Mouse (Mus musculus) small intestine, adult 2 months (tissue): ENCODE results near the gene AC109138.7. TPM values are rescaled to one million over a fixed set of nuclear protein-coding genes. Genes with fewer than 3 reads are reported as not detected.

Experiments
- H3K27ac ChIP-seq: fragments of 200-500 bp; 2 replicates; pipeline ENCODE4 v1.5.1; 2012; ENCODE audit warnings: low read depth, low read length, control low read depth, inconsistent platforms; ENCODE audit not compliant: insufficient read depth
- H3K27me3 ChIP-seq: fragments of 200-500 bp; 2 replicates; pipeline ENCODE4 v1.6.1; 2012; ENCODE audit warnings: mild to moderate bottlenecking, moderate library complexity, low read length, inconsistent platforms; ENCODE audit not compliant: control insufficient read depth, insufficient read depth
- H3K36me3 ChIP-seq: fragments of 200-500 bp; 2 replicates; pipeline ENCODE4 v1.6.1; 2012; ENCODE audit warnings: mild to moderate bottlenecking, low read length, control low read depth, inconsistent platforms; ENCODE audit not compliant: control insufficient read depth, insufficient read depth
- H3K4me1 ChIP-seq: fragments of 200-500 bp; 2 replicates; pipeline ENCODE4 v1.6.1; 2012; ENCODE audit warnings: low read length, inconsistent platforms, mixed read lengths; ENCODE audit not compliant: control insufficient read depth, insufficient read depth, insufficient read length
- H3K4me3 ChIP-seq: fragments of 200-500 bp; 2 replicates; pipeline ENCODE4 v1.5.1; 2012; ENCODE audit warnings: low read depth, mild to moderate bottlenecking, control low read depth, inconsistent platforms, low read length, moderate library complexity
- CTCF ChIP-seq: fragments of 200-500 bp; IDR thresholded peaks from 2 replicates; pipeline ENCODE4 v1.5.1; 2012; ENCODE audit warnings: low read depth, mild to moderate bottlenecking, control low read depth, inconsistent platforms, low read length, moderate library complexity, mixed read lengths; ENCODE audit not compliant: insufficient replicate concordance, insufficient read length; ENCODE audit errors: extremely low read depth
- POLR2A ChIP-seq: fragments of 200-500 bp; IDR thresholded peaks from 2 replicates; pipeline ENCODE4 v1.6.1; 2012; ENCODE audit warnings: low read depth, mild to moderate bottlenecking, control low read depth, inconsistent platforms, low read length, moderate library complexity
- WGBS: fragments of 180-500 bp; shearing (Covaris S2); methylation state at CpG from one replicate; pipeline ENCODE4 v1.1.7; 2018; 5-methylcytosine and 5-hydroxymethylcytosine counted together
- polyA plus RNA-seq: library from polyadenylated mRNA; depleted of rRNA; stranded (reverse); fragments of >200 nt; gene quantifications from 2 replicates; pipeline ENCODE4 v1.2.3, GENCODE M21; 2012

Gene AC109138.7
- polyA plus RNA-seq, 1 experiment, result not detected

GRCm38 (mm10) chr19:4171393-4172290, 42.5 kb upstream of the AC109138.7 start:
- Histone ChIP-seq H3K4me1 (peaks cover 10% of the 10 kb centered on the region), H3K27ac (no peak overlapping the region), H3K4me3 (no peak overlapping the region), H3K27me3 (no peaks in the 10 kb centered on the region), H3K36me3 (no peaks in the 10 kb centered on the region)
- no peak; the same call in 1 of the 2 replicates for TF ChIP-seq POLR2A
- no peak for TF ChIP-seq CTCF
- WGBS, result 75% methylated on average over 13 of the region's 13 CpGs

DNA sequence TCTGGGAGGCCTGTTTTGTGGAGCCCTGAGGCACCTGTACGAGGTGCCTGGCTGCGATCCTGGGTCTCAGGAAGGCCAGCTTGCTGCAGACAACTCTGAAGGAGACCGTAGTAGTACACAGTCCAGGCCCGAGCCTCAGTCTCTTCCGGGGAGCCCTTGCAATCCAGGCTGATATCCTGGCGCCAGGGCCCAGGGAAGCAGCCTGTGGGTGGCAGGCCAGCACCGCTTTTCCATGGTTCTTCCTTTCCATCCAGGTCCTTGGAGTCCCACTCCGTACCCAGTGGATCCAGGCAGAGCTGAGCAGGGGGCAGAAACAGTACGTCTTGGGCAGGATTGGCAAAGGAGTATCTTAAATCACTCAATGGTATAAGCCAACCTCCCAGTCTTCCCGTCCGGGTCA, 41.2 kb upstream of the AC109138.7 start:
- Histone ChIP-seq H3K27me3 (no peaks in the 10 kb centered on the region), H3K4me1 (peaks cover 10% of the 10 kb centered on the region), H3K27ac (no peak overlapping the region), H3K36me3 (no peaks in the 10 kb centered on the region), H3K4me3 (no peak overlapping the region)
- WGBS, result 84% methylated on average over 11 of the region's 11 CpGs
- TF ChIP-seq POLR2A (no peak), CTCF (no peak)

DNA sequence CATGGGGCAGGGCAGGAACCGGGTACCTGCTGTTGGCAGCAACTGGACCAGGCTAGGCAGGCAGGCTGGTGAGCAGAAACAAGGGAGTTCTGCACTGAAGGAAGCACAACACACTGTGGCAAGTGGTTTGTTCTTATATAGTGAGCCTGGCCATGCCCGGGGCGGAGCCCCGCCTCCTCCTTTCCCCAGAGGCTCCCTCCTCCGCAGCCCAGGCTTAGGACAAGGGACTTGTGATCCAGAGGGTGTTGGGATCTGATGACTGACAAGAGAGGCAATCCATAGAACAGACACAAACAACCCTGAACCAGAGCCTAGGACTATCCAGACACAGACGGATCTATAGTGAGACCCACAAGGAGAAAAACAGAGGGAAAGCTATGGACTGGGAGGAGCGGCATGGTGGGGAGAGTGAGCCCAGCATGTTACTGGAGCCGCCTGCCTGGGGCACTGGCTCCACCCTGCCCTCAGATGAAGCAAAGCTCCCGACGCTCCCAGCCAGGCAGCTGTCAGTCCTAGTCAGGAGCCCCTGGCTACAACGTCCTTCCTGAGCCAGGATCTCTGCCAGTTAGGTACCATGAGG, 38.7 kb upstream of the AC109138.7 start, which contains the start of gene Carns1:
Carns1 (minus strand) TSS at position 112 of the 580 bp plus-strand sequence.
- Histone ChIP-seq H3K4me3 (peak within 1 kb of the TSS; percentile 17; the same call in 1 of the 2 replicates), H3K36me3 (no peaks in the 10 kb centered on the region), H3K27me3 (no peaks in the 10 kb centered on the region), H3K27ac (no peak within 1 kb of the TSS), H3K4me1 (peaks cover 5% of the 10 kb centered on the region)
- TF ChIP-seq CTCF, result no peak
- TF ChIP-seq POLR2A, result no peak
- WGBS, result 10% methylated on average over 11 of the region's 11 CpGs

GRCm38 (mm10) chr19:4180411-4180810, 33.7 kb upstream of the AC109138.7 start:
- WGBS, result 76% methylated on average over 7 of the region's 7 CpGs
- TF ChIP-seq CTCF (no peak), POLR2A (no peak)
- Histone ChIP-seq H3K27ac (no peak overlapping the region), H3K36me3 (no peaks in the 10 kb centered on the region), H3K4me1 (no peaks in the 10 kb centered on the region; the same call in 1 of the 2 replicates), H3K4me3 (no peak overlapping the region), H3K27me3 (no peaks in the 10 kb centered on the region)

GRCm38 (mm10) chr19:4181892-4182291, 32.3 kb upstream of the AC109138.7 start:
- 38% methylated on average over 3 of the region's 3 CpGs for WGBS
- no peaks in the 10 kb centered on the region; the same call in 1 of the 2 replicates for H3K4me1 ChIP-seq

GRCm38 (mm10) chr19:4183689-4184088, 30.5 kb upstream of the AC109138.7 start:
- H3K27ac ChIP-seq, result no peak overlapping the region
- 93% methylated on average over 2 of the region's 2 CpGs for WGBS
- H3K4me3 ChIP-seq, result no peak overlapping the region
- no peaks in the 10 kb centered on the region; the same call in 1 of the 2 replicates for H3K4me1 ChIP-seq
- no peaks in the 10 kb centered on the region for H3K36me3 ChIP-seq
- no peaks in the 10 kb centered on the region for H3K27me3 ChIP-seq
- TF ChIP-seq POLR2A (no peak), CTCF (no peak)

More at GRCm38 (mm10) chr19:4181892-4182291, 32.3 kb upstream of the AC109138.7 start:
- H3K4me3 ChIP-seq, result no peak overlapping the region
- no peak for TF ChIP-seq CTCF
- TF ChIP-seq POLR2A, result no peak
- H3K27ac ChIP-seq, result no peak overlapping the region
- H3K36me3 ChIP-seq, result no peaks in the 10 kb centered on the region
- no peaks in the 10 kb centered on the region for H3K27me3 ChIP-seq
